ENCODE assay signal across 21 mouse cellular contexts in the genomic region with DNA sequence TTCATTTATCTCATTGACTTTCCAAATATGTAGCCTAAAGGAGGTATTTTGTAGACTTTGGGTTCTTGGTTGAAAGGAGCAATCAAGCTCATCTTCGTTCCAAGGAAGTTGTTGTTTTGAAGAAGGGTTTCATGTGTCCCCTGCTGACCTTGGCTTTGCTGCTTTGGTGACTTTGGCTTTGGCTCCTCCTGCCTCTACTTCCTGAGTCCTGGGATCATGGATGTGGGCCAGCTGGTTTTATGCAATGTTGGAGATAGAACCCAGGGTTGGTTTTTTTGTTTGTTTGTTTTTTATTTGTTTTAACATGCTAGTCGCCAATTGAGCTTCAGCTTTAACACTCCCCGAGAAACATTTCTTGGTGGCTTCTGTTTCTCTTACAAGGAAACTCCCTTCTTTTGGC. TPM values are rescaled to one million over a fixed set of nuclear protein-coding genes. Genes with fewer than 3 reads are reported as not detected.
"Had no signal": no experiment of that assay in that cellular context is flagged by ENCODE, and none has a peak within 500 bp of the region (broad histone marks: within the 10 kb centered on the region; RNA-seq: fewer than 3 reads in every experiment).

No protein-coding gene starts in this region.

- ATAC-seq: intestine, embryonic 15.5 days; liver, embryonic 12.5 days had no signal

- H3K36me3 ChIP-seq: intestine, embryonic 15.5 days; limb, embryonic 12.5 days; limb, embryonic 15.5 days; liver, embryonic 12.5 days; liver, embryonic 15.5 days had no signal

- H3K27me3 ChIP-seq: intestine, embryonic 15.5 days; limb, embryonic 15.5 days had no signal

- H3K9ac ChIP-seq: intestine, embryonic 15.5 days; limb, embryonic 12.5 days; limb, embryonic 15.5 days; liver, embryonic 12.5 days; liver, embryonic 15.5 days had no signal

- DNase-seq: layer of hippocampus, postnatal 36 days; left cerebral cortex, postnatal 4 days; lung, adult 2 months; lung, postnatal 14 days; lung, postnatal 4 days; midbrain, embryonic 14.5 days; right cerebral cortex, adult 18-20 months; right cerebral cortex, postnatal 14 days; right cerebral cortex, postnatal 4 days; thymus, adult 18-20 months; thymus, postnatal 36 days had no signal

- H3K4me2 ChIP-seq: intestine, embryonic 15.5 days; limb, embryonic 12.5 days; limb, embryonic 15.5 days; liver, embryonic 12.5 days; liver, embryonic 15.5 days; midbrain, embryonic 11.5 days had no signal

- H3K9me3 ChIP-seq: intestine, embryonic 15.5 days; limb, embryonic 12.5 days; limb, embryonic 15.5 days; liver, embryonic 12.5 days; liver, embryonic 15.5 days had no signal

- H3K4me3 ChIP-seq: intestine, embryonic 15.5 days; left cerebral cortex, adult 2 months; limb, embryonic 12.5 days; limb, embryonic 15.5 days; liver, embryonic 12.5 days; liver, embryonic 15.5 days had no signal

- H3K4me1 ChIP-seq: intestine, embryonic 15.5 days; limb, embryonic 12.5 days; liver, embryonic 15.5 days had no signal

- H3K27ac ChIP-seq: intestine, embryonic 15.5 days; left cerebral cortex, adult 2 months; limb, embryonic 12.5 days; limb, embryonic 15.5 days; liver, embryonic 12.5 days; liver, embryonic 15.5 days; stomach, postnatal 0 days had no signal

RNA-seq across cellular contexts. Expression of a gene that starts 4.9 kb away (rescaled TPM):
- total RNA-seq: megakaryocyte progenitor cell, adult 5-6 weeks; megakaryocyte-erythroid progenitor cell, adult 5-6 weeks had no signal
